Mouse (Mus musculus): Measurements from ENCODE around the gene Acot4. TPM values are rescaled to one million over a fixed set of nuclear protein-coding genes. Genes with fewer than 3 reads are reported as not detected.

Gene Acot4
- total and polyA plus RNA-seq, 2 experiments from 2014 or later: 0.55 to 18.2 TPM

DNA sequence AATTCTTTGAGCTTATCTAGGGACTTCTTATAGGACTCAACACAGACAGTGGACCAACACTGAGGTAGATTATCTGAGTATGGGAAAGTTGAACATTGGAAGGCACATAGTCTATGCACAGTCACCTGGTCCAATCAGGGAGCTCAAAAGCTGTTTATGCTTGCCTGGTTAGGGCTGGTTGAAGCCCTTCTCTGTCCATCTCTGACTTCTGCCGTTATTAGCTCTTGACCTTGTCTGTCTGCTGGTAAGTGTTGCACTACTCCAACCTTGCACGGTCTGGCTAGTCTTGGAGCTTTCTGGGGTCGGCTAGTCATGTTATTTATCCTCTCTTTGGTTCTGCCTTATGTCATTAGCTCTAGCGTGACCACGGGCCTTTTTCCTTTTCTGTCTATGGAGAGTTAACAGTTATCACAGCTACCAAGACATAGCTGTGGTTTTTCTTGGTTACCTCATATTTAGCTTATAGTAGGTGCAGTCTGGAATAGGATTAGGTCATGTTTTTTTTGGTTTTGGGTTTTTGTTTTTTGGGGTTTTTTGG is 13.8 kb downstream of the Acot4 start, which contains the start of gene Acot3:
Gene Acot3 (plus strand): TSS at position 208 of the 538 bp plus-strand sequence.
- Histone ChIP-seq H3K4me2 (ENCODE audit: low read depth, low read length) (peak within 1 kb of the TSS; percentile 65), H3K27ac (ENCODE audit: low read depth) (no peak within 1 kb of the TSS), H3K27me3 (ENCODE audit: control insufficient read depth, insufficient read depth, low read length) (0 out of 2 replicates have a peak, but pooled peaks cover 15% of the 10 kb centered on the region), H3K36me3 (replicated peaks; ENCODE audit: control insufficient read depth, insufficient read depth, low read length) (no peaks in the 10 kb centered on the region), H3K4me3 (ENCODE audit: low read depth, low read length) (peak within 1 kb of the TSS; percentile 46; the same call in 1 of the 2 replicates), H3K9ac (replicated peaks; ENCODE audit: low read depth, low read length) (no peak within 1 kb of the TSS), H3K4me1 (ENCODE audit: control insufficient read depth, insufficient read depth) (0 out of 2 replicates have a peak, but pooled peaks cover 4% of the 10 kb centered on the region), H3K9me3 (replicated peaks; ENCODE audit: control insufficient read depth, low read length) (0 out of 2 replicates have a peak, but pooled peaks cover 6% of the 10 kb centered on the region)
- DNase-seq (ENCODE audit: low spot score): no peak
- 78% methylated on average over 5 of the region's 5 CpGs for WGBS
- TF ChIP-seq CTCF (IDR thresholded peaks at IDR 0.05; ENCODE audit: low read depth) (no peak), EP300 (IDR thresholded peaks at IDR 0.05; ENCODE audit: low read depth) (no peak)
- ATAC-seq (ENCODE audit: insufficient read depth, low read depth): no peak

DNA sequence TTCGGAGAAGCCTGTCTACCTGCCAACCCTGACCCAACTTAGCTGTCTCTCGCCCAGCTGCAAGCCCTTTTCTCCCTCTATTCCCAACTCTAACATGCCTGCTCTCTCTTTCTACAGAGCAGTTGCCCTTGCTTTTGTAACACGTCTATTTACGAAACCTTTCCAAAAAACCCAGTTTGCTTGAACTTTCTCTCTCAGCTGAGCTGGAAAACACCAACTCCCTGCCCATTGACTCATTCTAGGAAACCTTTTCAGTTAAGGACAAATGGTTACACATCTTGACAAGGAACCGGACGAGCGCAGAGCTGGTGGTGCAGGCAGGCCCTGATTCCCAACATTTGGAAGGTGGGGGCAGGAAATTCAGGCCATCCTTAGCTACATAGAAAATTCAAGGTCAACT is 14.4 kb downstream of the Acot4 start:
- Histone ChIP-seq H3K4me1 (ENCODE audit: control insufficient read depth, insufficient read depth) (0 out of 2 replicates have a peak, but pooled peaks cover 4% of the 10 kb centered on the region), H3K27ac (ENCODE audit: low read depth) (no peak overlapping the region), H3K4me3 (ENCODE audit: low read depth, low read length) (peak overlapping the region; percentile 46; the same call in 1 of the 2 replicates), H3K9ac (replicated peaks; ENCODE audit: low read depth, low read length) (no peak overlapping the region), H3K4me2 (ENCODE audit: low read depth, low read length) (no peak overlapping the region), H3K9me3 (replicated peaks; ENCODE audit: control insufficient read depth, low read length) (0 out of 2 replicates have a peak, but pooled peaks cover 6% of the 10 kb centered on the region), H3K27me3 (ENCODE audit: control insufficient read depth, insufficient read depth, low read length) (0 out of 2 replicates have a peak, but pooled peaks cover 15% of the 10 kb centered on the region), H3K36me3 (replicated peaks; ENCODE audit: control insufficient read depth, insufficient read depth, low read length) (no peaks in the 10 kb centered on the region)
- no peak for DNase-seq (ENCODE audit: low spot score)
- ATAC-seq (ENCODE audit: insufficient read depth, low read depth): no peak
- 90% methylated on average over 7 of the region's 7 CpGs for WGBS
- TF ChIP-seq EP300 (IDR thresholded peaks at IDR 0.05; ENCODE audit: low read depth) (no peak), CTCF (IDR thresholded peaks at IDR 0.05; ENCODE audit: low read depth) (no peak)

DNA sequence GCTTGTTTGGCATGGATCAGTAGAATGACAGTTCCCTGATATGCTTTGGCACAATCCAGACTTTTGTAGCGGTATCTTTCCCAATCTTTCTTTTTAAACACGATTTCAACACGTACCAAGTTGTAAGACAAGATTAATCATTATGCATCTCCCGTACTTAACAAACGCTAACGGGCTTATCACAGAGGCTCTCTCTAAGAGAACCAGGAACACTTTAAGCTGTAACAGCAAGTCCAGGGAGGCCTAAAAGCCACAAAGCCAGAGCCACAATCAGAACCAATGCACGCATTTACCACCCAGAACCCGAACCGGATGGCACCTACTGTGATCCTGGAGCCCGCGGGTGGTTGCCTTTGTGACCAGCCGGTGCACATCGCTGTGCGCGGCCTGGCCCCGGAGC is 15.0 kb downstream of the Acot4 start:
- peak overlapping the region; percentile 65 for H3K4me2 ChIP-seq (ENCODE audit: low read depth, low read length)
- H3K27ac ChIP-seq (ENCODE audit: low read depth): no peak overlapping the region
- H3K36me3 ChIP-seq (replicated peaks; ENCODE audit: control insufficient read depth, insufficient read depth, low read length): no peaks in the 10 kb centered on the region
- 0 out of 2 replicates have a peak, but pooled peaks cover 6% of the 10 kb centered on the region for H3K9me3 ChIP-seq (replicated peaks; ENCODE audit: control insufficient read depth, low read length)
- 0 out of 2 replicates have a peak, but pooled peaks cover 4% of the 10 kb centered on the region for H3K4me1 ChIP-seq (ENCODE audit: control insufficient read depth, insufficient read depth)
- peak overlapping the region; percentile 46 for H3K4me3 ChIP-seq (ENCODE audit: low read depth, low read length)
- no peak for DNase-seq (ENCODE audit: low spot score)
- H3K27me3 ChIP-seq (ENCODE audit: control insufficient read depth, insufficient read depth, low read length): 0 out of 2 replicates have a peak, but pooled peaks cover 15% of the 10 kb centered on the region
- WGBS: 7% methylated on average over 16 of the region's 16 CpGs
- TF ChIP-seq CTCF (IDR thresholded peaks at IDR 0.05; ENCODE audit: low read depth) (no peak), EP300 (IDR thresholded peaks at IDR 0.05; ENCODE audit: low read depth) (no peak)
- no peak for ATAC-seq (ENCODE audit: insufficient read depth, low read depth)
- peak overlapping the region; percentile 32 for H3K9ac ChIP-seq (replicated peaks; ENCODE audit: low read depth, low read length)

DNA sequence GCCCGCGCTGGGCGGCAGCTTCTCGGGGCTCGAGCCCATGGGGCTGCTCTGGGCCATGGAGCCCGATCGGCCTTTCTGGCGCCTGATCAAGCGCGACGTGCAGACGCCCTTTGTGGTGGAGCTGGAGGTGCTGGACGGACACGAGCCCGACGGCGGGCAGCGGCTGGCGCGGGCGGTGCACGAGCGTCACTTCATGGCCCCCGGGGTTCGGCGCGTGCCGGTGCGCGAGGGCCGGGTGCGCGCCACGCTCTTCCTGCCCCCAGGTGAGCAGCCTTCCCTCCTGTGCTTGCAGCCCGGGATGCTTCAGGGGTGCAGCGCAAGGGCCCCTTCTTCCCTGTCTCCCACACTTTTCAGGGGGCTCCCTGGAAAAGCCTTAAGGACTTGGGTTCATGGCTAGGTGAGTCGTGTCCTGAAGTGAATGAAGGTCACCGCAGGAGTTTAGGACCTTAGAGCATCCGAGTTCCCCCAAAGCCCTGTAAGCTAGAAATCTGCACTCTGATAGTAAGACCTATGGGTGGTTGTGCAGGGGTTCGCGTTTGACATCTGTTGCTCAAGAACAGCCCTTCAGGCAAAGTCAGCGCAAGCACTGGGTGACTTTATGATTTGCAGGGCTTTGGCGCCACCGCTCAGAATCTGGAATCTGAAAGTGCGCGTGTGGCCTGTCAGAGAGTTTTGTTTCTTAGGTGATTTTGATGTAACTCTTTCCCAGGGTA is 15.7 kb downstream of the Acot4 start:
- ATAC-seq (ENCODE audit: insufficient read depth, low read depth) (no peak), DNase-seq (ENCODE audit: low spot score) (peak; percentile 21)
- Histone ChIP-seq H3K4me3 (ENCODE audit: low read depth, low read length) (peak overlapping the region; percentile 46), H3K27ac (ENCODE audit: low read depth) (no peak overlapping the region), H3K27me3 (ENCODE audit: control insufficient read depth, insufficient read depth, low read length) (0 out of 2 replicates have a peak, but pooled peaks cover 15% of the 10 kb centered on the region), H3K9me3 (replicated peaks; ENCODE audit: control insufficient read depth, low read length) (0 out of 2 replicates have a peak, but pooled peaks cover under 1% of the 10 kb centered on the region), H3K4me2 (ENCODE audit: low read depth, low read length) (peak overlapping the region; percentile 65), H3K4me1 (ENCODE audit: control insufficient read depth, insufficient read depth) (0 out of 2 replicates have a peak, but pooled peaks cover 4% of the 10 kb centered on the region), H3K36me3 (replicated peaks; ENCODE audit: control insufficient read depth, insufficient read depth, low read length) (no peaks in the 10 kb centered on the region), H3K9ac (replicated peaks; ENCODE audit: low read depth, low read length) (peak overlapping the region; percentile 32)
- WGBS: 2% methylated on average over 38 of the region's 46 CpGs
- TF ChIP-seq CTCF (IDR thresholded peaks at IDR 0.05; ENCODE audit: low read depth): peak; percentile 24; the same call in 1 of the 2 replicates
- no peak for TF ChIP-seq EP300 (IDR thresholded peaks at IDR 0.05; ENCODE audit: low read depth)

DNA sequence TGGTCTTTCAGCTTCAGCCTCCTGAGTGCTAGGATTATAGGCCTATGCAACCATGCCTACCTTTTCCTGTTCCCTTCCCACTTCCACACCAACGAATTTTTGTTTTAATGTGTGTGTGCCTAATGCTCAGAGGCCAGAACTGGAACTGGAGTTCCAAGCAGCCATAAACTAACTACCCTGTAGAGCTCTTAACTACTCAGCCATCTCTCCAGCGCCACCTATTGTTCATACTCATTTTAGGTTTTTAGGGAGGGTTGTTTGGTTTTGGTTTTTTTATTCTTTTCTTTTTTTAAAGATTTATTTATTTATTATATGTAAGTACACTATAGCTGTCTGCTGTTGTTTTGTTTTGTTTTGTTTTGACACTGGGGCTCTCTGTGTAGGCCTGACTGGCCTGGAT is 22.8 kb downstream of the Acot4 start:
- Histone ChIP-seq H3K27ac (ENCODE audit: low read depth) (no peak overlapping the region), H3K4me1 (ENCODE audit: control insufficient read depth, insufficient read depth) (no peaks in the 10 kb centered on the region), H3K27me3 (ENCODE audit: control insufficient read depth, insufficient read depth, low read length) (no peaks in the 10 kb centered on the region), H3K36me3 (replicated peaks; ENCODE audit: control insufficient read depth, insufficient read depth, low read length) (no peaks in the 10 kb centered on the region), H3K4me3 (ENCODE audit: low read depth, low read length) (no peak overlapping the region), H3K9me3 (replicated peaks; ENCODE audit: control insufficient read depth, low read length) (no peaks in the 10 kb centered on the region), H3K9ac (replicated peaks; ENCODE audit: low read depth, low read length) (no peak overlapping the region), H3K4me2 (ENCODE audit: low read depth, low read length) (no peak overlapping the region)
- TF ChIP-seq CTCF (IDR thresholded peaks at IDR 0.05; ENCODE audit: low read depth) (peak; percentile 47), EP300 (IDR thresholded peaks at IDR 0.05; ENCODE audit: low read depth) (no peak)
- ATAC-seq (ENCODE audit: insufficient read depth, low read depth): no peak
- DNase-seq (ENCODE audit: low spot score): peak; percentile 16
- WGBS: 17% methylated on average over 2 of the region's 2 CpGs

All from heart, postnatal 0 days (tissue).